Mouse (Mus musculus) layer of hippocampus, postnatal 25 days (tissue): ENCODE measurements around the gene Rpgrip1. TPM values are rescaled to one million over a fixed set of nuclear protein-coding genes. Genes with fewer than 3 reads are reported as not detected.
"Not testable (repeated sequence)": the region's sequence is repeated elsewhere in the genome, so short reads cannot be mapped to it uniquely, and the experiment has no call there.

ENCODE experiments used
- DNase-seq, 2 experiments: peaks; one replicate each; pipeline ENCODE4 v3.0.0; 2022; ENCODE audit warnings: mixed read lengths in 2 of 2, low spot score in 1 of 2; ENCODE audit errors: extremely low spot score in 1 of 2
- total RNA-seq, 2 experiments: library from RNA; stranded (reverse); gene quantifications; 2 replicates each; pipeline ENCODE4 v1.2.3; 2021

The Rpgrip1 gene
- total RNA-seq, result 1 to 10 TPM in 1 of 2 experiments, under 1 TPM in 1; 0.84 to 1.9 TPM

DNA sequence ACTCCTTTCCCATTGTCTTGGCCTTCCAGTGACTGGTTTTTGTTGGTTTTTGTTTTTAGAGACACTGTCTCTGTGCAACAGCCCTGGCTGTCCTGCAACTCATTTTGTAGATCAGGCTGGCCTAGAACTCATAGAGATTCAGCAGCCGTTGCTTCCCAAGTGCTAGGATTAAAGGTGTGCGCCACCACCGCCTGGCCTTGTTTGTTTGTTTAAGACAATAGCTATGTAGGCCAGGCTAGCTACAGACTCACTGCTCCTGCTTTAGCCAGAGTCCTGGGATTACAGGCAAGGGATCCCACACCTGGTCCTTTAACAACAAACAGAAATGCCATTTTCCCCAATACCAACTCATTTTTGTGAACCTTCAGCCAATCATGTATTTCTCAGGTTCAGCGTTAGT, at the start of gene Rpgrip1:
TSS of gene Rpgrip1 (plus strand) at position 359 of the 400 bp plus-strand sequence.
- DNase-seq, result no peak

DNA sequence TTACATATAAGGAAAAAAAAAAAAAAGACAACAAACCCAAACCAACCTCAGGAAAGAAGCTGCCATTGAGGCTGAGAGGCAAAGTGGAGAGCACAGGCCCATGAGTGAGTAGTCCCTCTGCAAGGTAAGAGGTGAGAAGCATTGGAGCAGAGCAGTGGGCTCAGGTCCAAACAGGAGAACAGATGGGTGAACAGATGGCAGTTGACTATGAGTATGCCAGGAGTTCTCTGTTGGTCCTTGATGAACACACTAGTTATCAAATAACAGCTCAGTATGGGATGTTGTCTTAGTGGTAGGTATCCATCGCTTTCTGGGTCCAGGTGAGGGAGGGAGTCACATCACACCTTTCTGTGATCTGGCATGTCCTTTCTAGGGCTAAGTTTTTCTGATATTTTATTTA, 49.7 kb upstream of the Rpgrip1 start:
- DNase-seq, result no peak

DNA sequence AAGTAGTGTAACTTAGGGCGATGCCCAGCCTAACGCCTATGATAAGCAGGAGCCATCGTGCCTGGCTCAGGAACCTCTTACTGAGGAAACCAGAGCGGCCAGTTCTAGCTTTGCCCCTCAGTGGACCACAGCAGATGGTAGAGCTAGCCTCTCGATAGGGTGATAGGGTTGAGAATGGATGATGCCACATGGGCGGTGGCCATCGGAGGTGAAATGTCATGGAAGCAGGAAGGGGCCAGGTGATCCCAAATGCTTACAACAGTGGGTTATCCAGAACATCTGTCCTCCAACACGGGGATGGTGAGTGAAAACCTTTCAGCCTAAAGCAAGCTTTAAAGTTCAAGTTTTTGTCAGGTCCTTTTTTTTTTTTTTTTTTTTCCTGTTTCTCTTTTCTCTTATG, 48.7 kb upstream of the Rpgrip1 start:
- no peak for DNase-seq

DNA sequence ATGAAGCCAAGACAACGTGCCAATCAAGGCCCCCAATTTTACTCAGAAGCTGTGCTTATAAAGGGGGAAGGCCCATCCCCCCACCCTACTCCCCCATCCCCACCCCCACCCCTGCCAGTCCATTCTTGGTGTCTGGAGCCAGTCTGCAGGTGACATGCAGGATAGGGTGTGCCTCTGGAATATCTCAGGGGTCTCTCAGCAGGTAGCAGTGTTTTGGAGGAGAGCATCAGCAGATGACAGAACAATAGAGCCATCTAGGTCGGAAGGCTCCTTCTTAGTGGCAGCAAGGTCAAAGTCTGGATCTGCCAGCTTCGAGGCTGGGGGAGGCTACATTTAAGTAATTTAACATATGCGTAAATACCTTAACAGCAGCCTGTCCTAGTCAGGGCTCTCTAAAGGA, 44.4 kb upstream of the Rpgrip1 start:
- no peak for DNase-seq

DNA sequence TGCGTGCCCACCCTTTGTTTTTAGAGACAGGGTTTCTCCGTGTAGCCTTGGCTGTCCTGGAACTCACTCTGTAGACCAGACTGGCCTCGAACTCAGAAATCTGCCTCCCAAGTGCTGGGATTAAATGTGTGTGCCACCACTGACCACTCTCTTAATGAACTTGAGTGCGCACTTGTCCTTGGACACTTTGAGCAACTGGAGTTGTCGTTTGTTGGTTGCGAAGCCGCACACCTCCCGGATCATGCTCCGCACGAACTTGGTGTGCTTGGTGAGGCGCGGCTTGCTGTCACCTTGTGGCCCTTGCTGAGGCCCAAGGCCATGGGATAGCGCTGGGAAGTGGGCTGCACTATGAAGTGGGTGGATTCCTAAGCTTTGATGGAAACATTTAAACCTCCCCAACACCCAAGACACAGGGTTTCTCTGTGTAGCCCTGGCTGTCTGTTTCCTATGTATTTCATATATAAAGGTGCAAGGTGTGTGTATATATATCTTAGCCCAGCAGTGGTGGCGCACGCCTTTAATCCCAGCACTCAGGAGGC, 38.8 kb upstream of the Rpgrip1 start:
- no peak for DNase-seq

DNA sequence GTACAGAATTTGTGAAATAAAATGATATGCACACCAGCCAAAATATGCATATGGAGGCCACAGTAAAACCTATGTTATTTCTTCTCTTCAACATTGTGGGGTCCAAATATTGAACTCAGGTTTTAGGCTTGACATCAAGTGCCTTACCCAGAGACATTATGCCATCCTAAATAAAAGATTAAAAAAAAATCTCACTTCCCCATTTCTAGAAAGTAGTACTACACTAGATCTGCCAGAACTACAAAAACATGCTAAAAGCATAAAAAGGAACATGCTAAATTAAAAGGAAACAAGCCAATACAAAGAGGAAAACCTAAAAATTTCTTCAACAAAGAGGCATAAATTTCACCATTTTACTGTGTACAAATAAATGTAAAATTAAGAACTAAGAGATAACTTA, 27.4 kb upstream of the Rpgrip1 start:
- DNase-seq, result no peak

DNA sequence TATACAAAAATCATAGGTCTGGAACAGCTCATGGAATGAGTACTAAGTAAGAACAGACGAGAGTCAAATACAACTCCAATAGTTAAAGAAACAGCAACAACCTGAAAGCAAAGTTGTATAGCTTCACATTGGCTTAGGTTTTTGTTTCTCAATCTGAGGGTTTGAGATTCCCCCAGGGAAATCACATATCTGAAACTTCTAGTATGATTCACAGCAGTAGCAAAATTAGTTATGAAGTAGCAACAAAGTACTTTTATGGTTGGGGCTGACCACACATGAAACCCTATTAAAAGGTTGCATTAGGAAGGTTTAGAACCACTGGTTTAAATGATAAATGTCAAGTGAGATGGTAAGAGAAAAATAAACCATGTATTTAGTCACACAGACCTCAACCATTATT, 16.0 kb upstream of the Rpgrip1 start:
- no peak for DNase-seq

DNA sequence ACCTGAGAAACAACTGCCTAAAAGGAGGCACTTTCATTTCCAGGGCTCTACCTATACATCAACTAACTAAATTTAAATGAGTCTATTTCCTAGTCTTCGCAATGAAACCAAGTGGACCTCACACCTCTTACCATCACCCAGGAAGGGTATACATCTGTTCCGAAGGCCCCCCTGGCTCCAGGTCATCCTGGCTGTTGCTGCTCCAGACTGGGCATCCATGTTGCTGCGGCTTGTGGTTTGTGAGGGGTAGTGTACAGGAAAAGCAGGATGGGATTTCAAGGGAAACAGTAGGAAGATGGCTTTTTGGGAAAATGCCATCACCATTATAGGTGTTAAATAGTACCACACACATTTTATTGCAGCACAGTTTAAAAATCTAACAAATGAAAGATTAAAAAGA, 13.3 kb upstream of the Rpgrip1 start:
- not testable (repeated sequence) for DNase-seq

DNA sequence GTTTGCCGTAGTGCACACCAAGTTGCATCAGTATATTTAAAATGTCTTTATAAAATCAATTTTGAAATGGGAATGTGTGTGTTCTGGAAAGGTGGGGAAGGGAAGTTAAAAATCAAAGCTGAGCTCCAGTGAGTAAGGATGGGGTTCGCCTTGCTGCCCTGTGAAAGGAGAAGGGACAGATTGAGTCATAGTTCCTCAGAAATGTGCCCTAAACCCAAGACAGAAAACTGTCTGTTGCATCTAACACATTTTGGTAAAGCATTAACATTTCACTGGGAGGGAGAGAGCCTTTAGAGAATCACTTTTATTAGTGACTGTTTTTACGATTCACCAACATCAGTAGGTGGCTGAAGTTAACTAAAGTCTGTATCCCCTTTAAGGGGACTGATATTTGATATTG, 12.1 kb upstream of the Rpgrip1 start:
- DNase-seq, result not testable (repeated sequence)

DNA sequence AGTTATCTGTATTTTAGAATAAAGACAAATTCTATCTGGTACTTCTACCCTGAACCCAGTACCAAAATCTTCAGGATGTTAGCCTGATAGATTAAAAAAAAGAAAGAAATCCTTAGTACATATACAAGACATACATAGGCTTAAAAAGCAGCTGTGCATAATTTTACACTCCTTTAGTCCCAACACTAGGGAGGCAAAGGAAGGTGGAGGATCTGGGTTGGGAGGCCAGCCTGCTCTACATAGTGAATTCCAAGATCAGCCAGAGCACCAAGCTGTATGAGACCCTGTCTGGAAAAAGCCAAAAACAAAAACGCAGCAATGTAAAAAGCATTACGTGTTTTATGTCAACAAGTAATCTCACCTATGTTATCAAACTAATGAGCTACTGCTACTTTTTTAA, 10.9 kb upstream of the Rpgrip1 start:
- no peak for DNase-seq

DNA sequence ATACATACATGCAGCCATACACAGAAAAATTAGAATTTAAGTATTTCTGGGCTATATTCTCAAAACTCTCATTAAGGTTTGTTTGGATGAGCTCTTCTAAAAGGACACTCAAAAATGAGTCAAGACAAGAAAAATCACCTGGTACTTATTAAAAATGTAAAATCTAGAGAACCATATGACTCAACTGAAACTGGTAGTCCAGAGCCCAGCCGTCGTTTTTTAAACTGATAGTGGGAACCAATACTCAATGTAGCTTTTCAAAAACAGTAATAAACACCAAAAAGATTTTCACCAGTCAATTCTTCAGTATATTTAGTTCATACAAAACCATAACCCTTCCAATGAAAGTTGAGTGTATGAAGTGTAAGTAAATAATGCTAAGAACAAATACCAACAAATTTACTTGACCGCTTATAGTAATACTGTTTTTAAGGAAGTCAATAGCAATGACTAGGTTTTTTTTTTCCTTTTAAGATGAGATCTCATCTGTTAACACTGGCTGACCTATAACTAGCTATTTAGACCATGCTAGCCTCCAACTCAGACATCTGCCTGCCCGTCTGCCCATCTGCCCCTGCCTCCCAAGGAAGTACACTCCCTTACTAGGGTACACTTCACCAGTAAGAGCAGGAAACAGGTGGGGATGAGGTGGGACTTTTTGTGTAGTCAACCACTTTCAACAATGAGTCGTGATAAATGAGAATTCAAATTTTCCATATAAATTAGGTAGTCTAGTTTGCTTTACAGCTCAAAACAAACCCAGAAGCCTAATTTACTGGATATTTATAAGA, 10.1 kb upstream of the Rpgrip1 start:
- no peak for DNase-seq

DNA sequence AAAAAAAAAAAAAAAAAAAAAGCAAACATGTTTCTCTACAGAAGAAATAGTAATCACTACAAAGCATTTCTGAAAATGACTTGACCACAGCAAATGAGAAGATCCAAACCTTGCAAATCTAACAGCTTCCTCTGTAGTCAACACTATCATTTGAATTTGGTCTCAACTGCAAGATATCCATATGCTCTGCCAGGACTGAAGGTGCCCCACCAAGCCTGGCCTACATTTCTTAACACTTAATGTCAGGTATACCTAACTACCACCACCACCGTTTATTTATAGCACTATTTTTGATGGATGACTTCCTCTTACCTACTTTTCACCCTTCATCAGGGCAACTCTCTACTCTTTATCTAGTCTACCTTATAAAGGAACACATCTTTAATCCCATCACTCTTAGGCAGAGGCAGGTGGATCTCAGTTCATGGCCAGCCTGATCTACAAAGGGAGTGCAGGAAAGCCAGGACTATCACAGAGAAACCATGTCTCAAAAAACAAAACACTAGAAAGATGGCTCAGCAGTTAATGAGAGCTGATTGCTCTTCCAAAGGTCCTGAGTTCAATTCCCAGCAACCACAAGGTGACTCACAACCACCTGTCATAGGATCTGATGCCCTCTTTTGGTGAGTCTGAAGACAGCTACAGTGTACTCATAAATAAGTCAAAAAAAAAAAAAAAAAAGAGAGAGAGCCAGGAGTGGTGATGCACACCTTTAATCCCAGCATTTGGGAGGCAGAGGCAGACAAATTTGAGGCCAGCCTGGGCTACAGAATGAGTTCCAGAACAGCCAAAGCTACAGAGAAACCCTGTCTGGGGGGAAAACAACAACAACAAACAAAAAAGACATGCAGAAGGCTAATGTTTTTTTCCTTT, 9.0 kb upstream of the Rpgrip1 start:
- DNase-seq, result no peak

DNA sequence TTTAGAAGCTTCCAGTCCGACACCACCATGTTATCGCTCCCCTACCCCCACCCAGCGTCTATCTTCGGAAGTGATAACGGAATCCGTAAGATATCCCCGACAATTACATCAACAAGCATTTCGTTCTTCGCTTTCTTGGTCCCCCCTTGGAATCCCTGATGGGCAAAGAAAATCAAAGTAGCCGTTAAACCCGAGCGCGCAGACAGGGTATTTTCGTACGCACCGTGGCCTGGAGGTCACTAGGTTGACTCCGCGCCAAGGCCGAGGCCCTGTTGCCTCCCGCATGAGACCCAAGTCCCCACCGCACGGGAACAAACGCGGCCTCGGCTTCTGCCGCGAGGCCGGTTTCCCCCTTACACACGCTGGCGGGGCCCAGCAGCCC, 7.0 kb upstream of the Rpgrip1 start:
- DNase-seq, result no peak

DNA sequence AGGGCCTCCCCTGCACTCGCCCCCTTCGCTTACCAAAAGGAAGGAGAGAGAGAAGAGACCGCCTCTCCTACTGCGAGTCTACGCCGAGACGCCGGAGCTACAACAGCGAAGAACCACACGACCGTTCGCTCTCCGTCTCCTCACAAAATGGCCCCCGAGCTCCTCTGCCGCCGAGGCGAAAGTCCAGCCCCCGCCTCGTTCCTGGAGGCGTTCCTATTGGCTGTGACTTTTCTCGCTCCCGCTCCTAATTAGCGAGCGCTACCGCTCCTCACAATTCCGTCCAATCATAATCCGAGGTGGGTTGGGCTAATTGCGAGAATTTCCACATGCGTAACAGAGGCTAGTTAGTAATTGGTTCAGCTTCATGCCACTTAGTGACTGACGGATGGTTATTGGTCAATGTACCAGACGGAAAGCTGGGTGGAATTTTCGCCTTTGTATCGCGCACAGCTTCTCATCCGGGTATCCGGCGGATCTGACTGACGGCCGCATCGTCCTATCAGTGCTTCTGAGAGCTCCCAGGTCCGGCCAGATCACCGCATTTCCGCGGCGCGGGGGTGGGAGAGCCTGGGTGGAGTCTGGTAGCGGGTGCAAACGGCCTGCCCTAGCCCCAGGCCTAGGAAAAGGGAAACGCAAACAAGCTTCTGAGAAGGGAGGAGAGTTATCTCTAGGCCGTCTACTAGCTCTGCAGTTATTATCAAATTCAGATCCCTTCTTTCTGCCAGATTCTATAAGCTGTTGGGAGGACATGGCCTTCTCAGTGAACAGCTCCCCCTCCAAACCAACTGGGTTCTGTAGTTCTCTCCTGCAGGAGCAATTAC, 6.4 kb upstream of the Rpgrip1 start, which contains the start of gene Hnrnpc:
TSS of gene Hnrnpc (minus strand) at position 173 of the 821 bp plus-strand sequence.
- DNase-seq, result peak; percentile 100

DNA sequence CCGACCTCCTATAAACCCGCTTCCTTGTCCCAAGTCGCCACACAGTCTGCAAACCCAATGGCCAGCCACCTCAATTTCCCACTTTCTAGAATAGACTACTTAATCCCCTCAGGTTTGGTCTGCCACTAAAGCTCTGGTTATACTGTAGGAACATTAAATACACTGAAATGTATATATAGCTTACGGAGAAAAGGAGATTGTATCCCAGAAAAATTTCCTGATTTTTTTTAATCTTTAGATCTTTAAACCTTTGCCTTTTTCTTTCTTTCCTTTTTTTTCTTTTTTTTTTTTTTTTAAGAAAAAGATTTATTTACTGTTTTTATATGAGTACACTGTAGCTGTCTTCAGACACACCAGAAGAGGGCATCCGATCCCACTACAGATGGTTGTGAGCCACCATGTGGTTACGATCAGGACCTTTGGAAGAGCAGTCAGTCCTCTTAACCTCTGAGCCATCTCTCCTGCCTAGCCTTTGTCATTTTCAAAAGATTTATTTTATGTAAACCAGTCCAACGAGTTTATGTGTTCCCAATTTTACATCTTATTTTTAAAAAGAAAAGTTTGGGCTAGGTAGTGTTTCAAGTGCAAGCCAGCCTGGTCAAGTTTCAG, 5.7 kb upstream of the Rpgrip1 start:
- no peak for DNase-seq

DNA sequence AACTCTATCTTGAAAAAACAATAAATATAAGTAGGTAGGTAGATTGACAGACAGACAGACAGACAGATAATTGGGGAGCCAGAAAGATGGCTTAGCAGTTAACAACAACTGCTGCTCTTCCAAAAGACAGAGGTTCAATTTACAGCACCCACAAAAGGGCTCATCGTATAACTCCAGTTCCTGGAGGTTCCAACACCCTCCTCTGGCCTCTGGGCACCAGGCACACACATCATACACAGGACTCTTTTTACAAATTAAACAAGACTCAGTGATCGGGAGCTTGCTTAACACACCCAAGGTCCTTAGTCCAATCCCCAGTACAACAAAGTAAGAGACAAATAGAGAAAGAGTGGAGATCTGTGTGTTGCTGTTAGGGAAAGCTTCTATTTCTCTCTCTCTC, 5.2 kb upstream of the Rpgrip1 start:
- DNase-seq, result no peak

DNA sequence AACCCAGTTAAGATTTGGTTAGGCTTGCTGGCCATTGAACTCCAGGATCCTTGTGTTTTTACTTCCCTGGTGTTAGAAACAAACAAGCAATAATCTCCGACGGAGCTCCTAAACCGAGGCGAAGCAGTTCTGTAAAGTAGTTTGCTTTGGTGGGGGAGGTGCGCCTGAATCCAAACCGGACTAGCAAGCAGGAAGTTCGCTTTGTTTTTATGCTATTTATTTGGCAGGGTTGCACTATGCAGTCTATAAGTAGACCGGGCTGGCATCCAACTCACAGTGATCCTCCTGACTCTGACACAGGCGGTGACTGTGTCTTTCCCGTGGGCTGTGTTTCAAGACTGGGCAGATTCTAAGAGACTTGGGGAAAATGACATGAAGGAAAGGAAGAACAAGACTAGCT, 3.8 kb upstream of the Rpgrip1 start:
- DNase-seq, result peak in 1 of 2 experiments; percentile 18

DNA sequence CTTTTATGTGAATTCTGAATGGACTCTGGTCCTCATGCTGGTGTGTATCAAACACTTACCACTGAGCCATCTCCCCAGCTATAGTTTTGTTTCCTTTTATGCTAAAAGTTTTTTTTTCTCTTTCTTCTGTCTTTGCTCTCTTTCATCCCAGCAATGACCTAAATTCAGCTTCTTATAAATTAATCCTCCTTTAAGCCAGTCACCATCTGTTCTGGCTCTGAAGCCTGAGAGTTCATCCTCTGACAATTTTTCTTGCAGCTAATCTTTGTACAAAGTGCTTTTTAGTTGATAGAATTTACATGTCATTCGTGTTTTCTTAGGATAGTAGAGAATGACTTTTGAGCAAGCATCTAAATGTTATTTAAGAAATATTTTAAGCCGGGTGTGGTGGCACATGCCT, 2.5 kb upstream of the Rpgrip1 start:
- no peak for DNase-seq

DNA sequence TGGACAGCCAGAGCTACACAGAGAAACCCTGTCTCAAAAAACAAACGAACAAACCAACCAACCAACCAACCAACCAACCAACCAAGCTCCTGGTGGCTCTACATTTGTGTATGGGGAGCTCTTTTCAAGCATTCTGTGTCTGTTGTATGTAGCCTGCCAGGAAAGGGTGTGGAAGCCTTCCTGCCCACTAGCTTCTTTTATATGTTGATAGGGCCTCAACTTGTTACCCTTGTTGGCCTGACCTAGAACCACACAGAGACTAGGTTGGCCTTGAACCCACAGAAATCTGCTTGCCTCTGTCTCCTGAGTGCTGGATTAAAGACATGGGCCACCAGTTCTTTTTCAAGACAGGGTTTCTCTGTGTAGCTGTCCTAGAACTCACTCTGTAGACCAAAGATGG, 3.6 kb downstream of the Rpgrip1 start:
- no peak for DNase-seq

DNA sequence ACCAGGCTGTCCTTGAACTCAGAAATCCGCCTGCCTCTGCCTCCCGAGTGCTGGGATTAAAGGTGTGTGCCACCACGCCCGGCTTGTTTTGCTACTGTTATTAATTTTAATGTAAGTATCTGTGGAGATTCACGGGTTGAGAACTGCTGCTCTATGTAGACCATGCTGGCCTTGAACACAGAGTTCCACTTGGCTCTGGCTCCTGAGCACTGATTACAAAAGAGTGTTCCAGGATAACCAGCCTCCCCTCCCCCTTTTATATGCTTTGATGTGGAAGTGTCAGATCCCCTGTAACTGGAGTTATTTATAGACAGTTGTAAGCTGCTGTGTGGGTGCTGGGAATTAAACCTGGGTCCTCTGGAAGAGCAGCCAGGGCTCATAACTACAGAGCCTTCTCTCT, 6.7 kb downstream of the Rpgrip1 start:
- no peak for DNase-seq
